Mouse (Mus musculus) embryonic facial prominence, embryonic 11.5 days (tissue): ENCODE measurements around the gene Peg10. TPM values are rescaled to one million over a fixed set of nuclear protein-coding genes. Genes with fewer than 3 reads are reported as not detected.
A peak's percentile ranks its signal among the peaks of the same experiment; 100 is the strongest.

Experiments
- ATAC-seq: fragments of 200-750 bp; cut with Nextera tagmentation; replicated peaks from 2 replicates; pipeline ENCODE4 v1.8.0; 2017; ENCODE audit warnings: low read depth; ENCODE audit not compliant: insufficient number of reproducible peaks, low FRiP score, low TSS enrichment
- DNase-seq: peaks from one replicate; pipeline ENCODE4 v3.0.0-alpha.2; 2015; ENCODE audit warnings: low spot score
- H3K27ac ChIP-seq: fragments of 300-500 bp; sonication (generic); replicated peaks from 2 replicates; pipeline ENCODE4 v1.5.1; 2014; ENCODE audit warnings: mild to moderate bottlenecking, low read depth, low read length, control low read depth
- H3K27me3 ChIP-seq: fragments of 300-500 bp; sonication (generic); 2 replicates; pipeline ENCODE4 v1.6.1; 2014; ENCODE audit warnings: mild to moderate bottlenecking, low read length, moderate library complexity, mixed read lengths; ENCODE audit not compliant: control insufficient read depth, insufficient read depth
- H3K36me3 ChIP-seq: fragments of 300-500 bp; sonication (generic); replicated peaks from 2 replicates; pipeline ENCODE4 v1.6.1; 2014; ENCODE audit warnings: low read depth, mild to moderate bottlenecking, low read length, moderate library complexity, mixed read lengths; ENCODE audit not compliant: control insufficient read depth, insufficient read depth
- H3K4me1 ChIP-seq: fragments of 300-500 bp; sonication (generic); 2 replicates; pipeline ENCODE4 v1.6.1; 2014; ENCODE audit warnings: low read length, mixed read lengths; ENCODE audit not compliant: control insufficient read depth, insufficient read depth
- H3K4me2 ChIP-seq: fragments of 300-500 bp; sonication (generic); 2 replicates; pipeline ENCODE4 v1.6.1; 2014; ENCODE audit warnings: low read depth, mild to moderate bottlenecking, control low read depth, low read length, moderate library complexity
- H3K4me3 ChIP-seq: fragments of 300-500 bp; sonication (generic); 2 replicates; pipeline ENCODE4 v1.5.1; 2014; ENCODE audit warnings: low read depth, low read length, control low read depth
- H3K9ac ChIP-seq: fragments of 300-500 bp; sonication (generic); replicated peaks from 2 replicates; pipeline ENCODE4 v1.6.1; 2014; ENCODE audit warnings: mild to moderate bottlenecking, control low read depth, low read length
- H3K9me3 ChIP-seq: fragments of 300-500 bp; sonication (generic); replicated peaks from 2 replicates; pipeline ENCODE4 v1.6.1; 2016; ENCODE audit warnings: mild to moderate bottlenecking, low read length, inconsistent platforms, mixed read lengths; ENCODE audit not compliant: control insufficient read depth
- WGBS: fragments of 180-500 bp; shearing (Covaris S2); extraction: QIAGEN DNeasy Blood & Tissue Kit; methylation state at CpG from one replicate; pipeline ENCODE4 v1.1.7; 2014; 5-methylcytosine and 5-hydroxymethylcytosine counted together
- polyA plus RNA-seq: library from polyadenylated mRNA; unstranded; fragments of >200 nt; fragmentation: Nextera tagmentation; extraction: Ambion mirVana; gene quantifications from 2 replicates; pipeline ENCODE4 v1.2.1, GENCODE M21; 2014

Peg10 gene
- polyA plus RNA-seq, 1 experiment from 2014 or later: 25.3 TPM

GRCm38 (mm10) chr6:4722739-4723138, 24.4 kb upstream of the Peg10 start:
- Histone ChIP-seq H3K27ac (no peak overlapping the region), H3K27me3 (no peaks in the 10 kb centered on the region), H3K4me1 (no peaks in the 10 kb centered on the region), H3K4me3 (no peak overlapping the region), H3K4me2 (no peak overlapping the region), H3K9ac (no peak overlapping the region), H3K36me3 (no peaks in the 10 kb centered on the region), H3K9me3 (no peaks in the 10 kb centered on the region)
- ATAC-seq (no peak), DNase-seq (no peak)
- WGBS: 84% methylated on average over 13 of the region's 13 CpGs

DNA sequence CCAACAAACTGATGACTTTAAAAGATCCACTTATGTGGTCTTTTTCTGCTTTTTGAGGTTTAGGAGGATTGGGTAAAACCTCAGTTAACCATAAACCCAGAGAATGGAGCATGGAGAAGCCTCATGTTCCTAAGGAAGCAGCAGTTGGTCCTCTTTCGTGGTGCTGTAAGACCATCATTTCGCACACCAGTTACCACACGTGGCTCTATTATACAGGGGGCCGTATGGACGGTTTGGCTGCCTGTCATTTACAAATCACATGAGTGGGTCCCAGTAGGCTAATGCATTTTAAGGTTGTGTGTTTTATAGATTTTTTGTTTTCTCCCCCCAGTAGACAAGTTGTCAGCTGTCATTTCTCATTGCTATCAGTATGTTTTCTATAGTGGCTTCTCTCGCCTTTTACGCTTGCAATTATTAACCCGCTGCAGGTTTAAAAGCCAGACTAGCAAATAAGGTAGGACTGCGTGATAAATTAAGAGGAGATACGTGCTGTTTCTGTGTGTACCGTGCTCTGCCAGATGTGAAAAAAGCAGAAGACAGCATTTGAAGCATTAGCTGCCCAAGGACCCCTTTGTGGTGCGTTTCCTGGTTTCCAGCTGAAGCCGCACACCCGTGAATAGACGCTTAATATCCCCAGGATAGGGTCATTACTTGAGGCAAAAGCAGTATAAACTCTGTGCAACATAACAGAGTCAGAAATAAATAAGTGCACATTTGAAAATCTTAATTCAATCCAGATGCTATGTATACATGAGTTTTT, 22.9 kb upstream of the Peg10 start:
- Histone ChIP-seq H3K9ac (no peak overlapping the region), H3K4me2 (no peak overlapping the region), H3K27me3 (no peaks in the 10 kb centered on the region), H3K27ac (no peak overlapping the region), H3K36me3 (no peaks in the 10 kb centered on the region), H3K4me1 (no peaks in the 10 kb centered on the region), H3K4me3 (no peak overlapping the region), H3K9me3 (no peaks in the 10 kb centered on the region)
- no peak for DNase-seq
- no peak for ATAC-seq
- 64% methylated on average over 15 of the region's 15 CpGs for WGBS

DNA sequence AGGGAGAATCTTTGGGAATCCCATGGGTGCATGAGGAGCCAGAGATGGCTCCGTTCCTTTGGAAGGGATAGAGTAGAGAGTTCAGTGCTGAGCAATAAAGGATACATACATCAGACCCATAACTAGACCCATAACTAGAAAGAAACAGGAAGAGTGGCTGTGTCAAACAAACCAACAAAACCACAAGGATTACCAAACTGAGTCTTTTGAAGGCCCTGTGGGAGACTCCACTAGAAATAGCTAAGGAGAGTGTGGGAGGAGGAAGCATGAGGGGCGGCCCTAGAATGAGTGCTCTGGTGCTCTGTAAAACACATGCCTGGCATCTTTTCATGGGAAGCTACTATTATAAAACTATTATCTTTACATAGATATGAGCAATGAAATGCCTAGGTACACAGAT, 18.8 kb upstream of the Peg10 start:
- WGBS: 92% methylated on average over 2 of the region's 2 CpGs
- H3K27me3 ChIP-seq: no peaks in the 10 kb centered on the region

GRCm38 (mm10) chr6:4731675-4732074, 15.4 kb upstream of the Peg10 start:
- Histone ChIP-seq H3K4me1 (no peaks in the 10 kb centered on the region), H3K9ac (no peak overlapping the region), H3K4me2 (no peak overlapping the region), H3K36me3 (no peaks in the 10 kb centered on the region), H3K4me3 (no peak overlapping the region), H3K27me3 (no peaks in the 10 kb centered on the region), H3K27ac (no peak overlapping the region), H3K9me3 (no peaks in the 10 kb centered on the region)
- no peak for ATAC-seq
- DNase-seq: no peak
- WGBS: 48% methylated on average over 8 of the region's 8 CpGs

More for the DNA sequence above, 18.8 kb upstream of the Peg10 start:
- no peak overlapping the region for H3K4me2 ChIP-seq
- no peak overlapping the region for H3K9ac ChIP-seq
- H3K9me3 ChIP-seq: no peaks in the 10 kb centered on the region
- no peak overlapping the region for H3K4me3 ChIP-seq
- H3K4me1 ChIP-seq: no peaks in the 10 kb centered on the region
- no peaks in the 10 kb centered on the region for H3K36me3 ChIP-seq
- no peak for DNase-seq
- no peak overlapping the region for H3K27ac ChIP-seq
- no peak for ATAC-seq

DNA sequence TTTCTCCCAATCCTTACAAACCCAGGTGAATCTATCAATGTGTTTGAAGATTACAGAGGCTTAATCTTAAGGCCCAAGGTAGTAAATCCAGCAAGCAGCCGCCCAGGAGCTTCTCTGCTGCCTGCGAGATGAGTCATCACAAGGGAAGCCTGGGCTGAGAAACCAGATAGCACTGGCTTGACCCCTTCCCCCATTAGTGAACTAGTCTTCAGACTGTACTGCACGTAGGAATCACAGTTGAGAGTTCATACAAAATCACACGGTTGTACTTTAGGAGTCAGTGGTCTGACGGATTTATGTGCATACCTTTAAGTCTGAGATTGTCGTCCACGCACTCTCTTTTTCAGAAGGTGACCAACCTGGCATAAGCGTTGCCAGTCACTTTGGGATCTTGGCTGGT, 13.9 kb upstream of the Peg10 start:
- Histone ChIP-seq H3K9ac (no peak overlapping the region), H3K4me1 (no peaks in the 10 kb centered on the region), H3K27ac (no peak overlapping the region), H3K4me2 (no peak overlapping the region), H3K4me3 (no peak overlapping the region), H3K36me3 (no peaks in the 10 kb centered on the region), H3K9me3 (no peaks in the 10 kb centered on the region), H3K27me3 (no peaks in the 10 kb centered on the region)
- 0 out of 2 replicates have a peak, but pooled peaks have one; percentile 56 for ATAC-seq
- 63% methylated on average over 8 of the region's 8 CpGs for WGBS
- DNase-seq: no peak

DNA sequence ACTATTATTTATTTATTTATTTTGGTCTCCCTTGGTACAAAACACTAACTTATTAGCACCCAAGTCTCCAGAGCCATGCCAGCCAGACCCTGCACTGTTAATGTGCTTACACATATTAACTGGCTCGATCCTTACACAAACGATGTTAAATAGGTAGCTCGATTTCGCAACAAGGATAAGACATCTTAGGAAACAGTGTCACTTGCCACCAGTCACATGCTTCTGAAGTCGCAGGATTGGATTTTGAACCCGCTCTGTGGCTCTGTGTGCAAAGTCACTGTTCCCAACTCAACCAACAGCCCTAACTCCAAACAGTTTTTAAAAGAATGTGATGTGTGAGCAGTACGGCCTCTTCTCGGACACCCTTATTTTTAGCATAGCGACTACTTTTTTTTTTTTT, 10.7 kb upstream of the Peg10 start:
- Histone ChIP-seq H3K27me3 (no peaks in the 10 kb centered on the region), H3K9me3 (no peaks in the 10 kb centered on the region), H3K9ac (no peak overlapping the region), H3K36me3 (no peaks in the 10 kb centered on the region), H3K27ac (no peak overlapping the region), H3K4me1 (no peaks in the 10 kb centered on the region), H3K4me2 (no peak overlapping the region), H3K4me3 (no peak overlapping the region)
- ATAC-seq (no peak), DNase-seq (no peak)
- WGBS: 86% methylated on average over 9 of the region's 9 CpGs

GRCm38 (mm10) chr6:4738034-4738629, 9.0 kb upstream of the Peg10 start:
- ATAC-seq (no peak), DNase-seq (peak; percentile 32)
- Histone ChIP-seq H3K4me2 (no peak overlapping the region), H3K27me3 (no peaks in the 10 kb centered on the region), H3K36me3 (no peaks in the 10 kb centered on the region), H3K9ac (no peak overlapping the region), H3K27ac (no peak overlapping the region), H3K4me1 (no peaks in the 10 kb centered on the region), H3K4me3 (no peak overlapping the region), H3K9me3 (no peaks in the 10 kb centered on the region)
- 35% methylated on average over 11 of the region's 11 CpGs for WGBS

GRCm38 (mm10) chr6:4738717-4739116, 8.4 kb upstream of the Peg10 start:
- no peaks in the 10 kb centered on the region for H3K36me3 ChIP-seq
- H3K9ac ChIP-seq: no peak overlapping the region
- no peak overlapping the region for H3K27ac ChIP-seq
- ATAC-seq: no peak
- H3K4me1 ChIP-seq: no peaks in the 10 kb centered on the region
- 12% methylated on average over 2 of the region's 2 CpGs for WGBS
- H3K9me3 ChIP-seq: no peaks in the 10 kb centered on the region
- no peaks in the 10 kb centered on the region for H3K27me3 ChIP-seq
- DNase-seq: no peak
- no peak overlapping the region for H3K4me3 ChIP-seq
- H3K4me2 ChIP-seq: no peak overlapping the region
